ENCODE assay signal across 33 mouse cellular contexts in genomic region chr8:8416092-8416701, GRCm38 (mm10).
DNase-seq lines count a peak whose midpoint lies in the region; ATAC-seq and TF ChIP-seq lines count a peak whose summit lies in the region.
"Had no signal": no experiment of that assay in that cellular context is flagged by ENCODE, and none has a peak within 500 bp of the region (broad histone marks: within the 10 kb centered on the region; RNA-seq: fewer than 3 reads in every experiment).

No protein-coding gene starts in this region.

- no peak overlapping the region for H3K4me2 ChIP-seq in forebrain, embryonic 15.5 days (replicated peaks)
- H3K4me2 ChIP-seq in forebrain, embryonic 12.5 days, result no peak overlapping the region
- H3K4me2 ChIP-seq: heart, embryonic 13.5 days; limb, embryonic 15.5 days; lung, embryonic 14.5 days; neural tube, embryonic 13.5 days had no signal

- 0 out of 2 replicates have a peak overlapping the region, but pooled peaks have one; percentile 21 for H3K27ac ChIP-seq in forebrain, embryonic 15.5 days (replicated peaks)
- no peak overlapping the region for H3K27ac ChIP-seq in forebrain, embryonic 12.5 days
- H3K27ac ChIP-seq: embryonic facial prominence, embryonic 10.5 days; heart, embryonic 13.5 days; hindbrain, postnatal 0 days; left cerebral cortex, adult 2 months; limb, embryonic 15.5 days; liver, embryonic 14.5 days; neural tube, embryonic 13.5 days; stomach, postnatal 0 days had no signal

- no peaks in the 10 kb centered on the region for H3K36me3 ChIP-seq in forebrain, embryonic 15.5 days
- no peaks in the 10 kb centered on the region for H3K36me3 ChIP-seq in forebrain, embryonic 12.5 days (replicated peaks)
- H3K36me3 ChIP-seq: embryonic facial prominence, embryonic 10.5 days; G1E; heart, embryonic 13.5 days; limb, embryonic 15.5 days; neural tube, embryonic 13.5 days had no signal

- 38% methylated on average over 10 of the region's 10 CpGs for WGBS in forebrain, embryonic 15.5 days
- WGBS in forebrain, embryonic 12.5 days, result 72% methylated on average over 10 of the region's 10 CpGs

- DNase-seq in layer of hippocampus, postnatal 14 days (ENCODE audit: low spot score in 2 of 2), result peak; percentile 15 to 28
- DNase-seq in layer of hippocampus, adult 11-12 months (ENCODE audit: low spot score), result no peak
- peak; percentile 83 for DNase-seq in brain, embryonic 14.5 days (ENCODE audit: low read depth)
- peak; percentile 49 for DNase-seq in mesoderm, embryonic 11.5 days (ENCODE audit: low read depth, low spot score)
- DNase-seq in ovary, adult 18-20 months (ENCODE audit: low spot score), result no peak
- DNase-seq: adrenal gland, adult 8-10 months; B cell, adult 2 months; cerebellum, adult 2 months; cerebellum, postnatal 36 days; gastrocnemius, postnatal 14 days; heart, adult 18-20 months; heart, postnatal 14 days; kidney, adult 9 months; kidney, postnatal 25 days; lung, embryonic 14.5 days; thymus, adult 2 months; thymus, postnatal 4 days had no signal

- no peak for TF ChIP-seq POLR2A in brain, embryonic 14.5 days (IDR thresholded peaks at IDR 0.05; ENCODE audit: borderline replicate concordance, extremely low read depth, insufficient read depth, insufficient read length, poor library complexity, severe bottlenecking)

- H3K27me3 ChIP-seq in forebrain, embryonic 15.5 days, result no peaks in the 10 kb centered on the region
- H3K27me3 ChIP-seq in forebrain, embryonic 12.5 days, result no peaks in the 10 kb centered on the region
- H3K27me3 ChIP-seq: CH12.LX; heart, embryonic 13.5 days; limb, embryonic 15.5 days; neural tube, embryonic 13.5 days had no signal

- H3K9me3 ChIP-seq in forebrain, embryonic 15.5 days, result no peaks in the 10 kb centered on the region
- no peaks in the 10 kb centered on the region for H3K9me3 ChIP-seq in forebrain, embryonic 12.5 days
- H3K9me3 ChIP-seq: embryonic facial prominence, embryonic 10.5 days; G1E; heart, embryonic 13.5 days; limb, embryonic 15.5 days; neural tube, embryonic 13.5 days had no signal

- peak; percentile 67 for ATAC-seq in forebrain, embryonic 15.5 days (replicated peaks)
- ATAC-seq in forebrain, embryonic 12.5 days (ENCODE audit: low FRiP score), result no peak
- ATAC-seq: activated CD4-positive, CD25-positive, alpha-beta regulatory T cell, adult 4 months; hindbrain, postnatal 0 days; intestine, embryonic 16.5 days; midbrain, embryonic 16.5 days had no signal

- peaks cover 8% of the 10 kb centered on the region for H3K4me1 ChIP-seq in forebrain, embryonic 15.5 days
- no peaks in the 10 kb centered on the region for H3K4me1 ChIP-seq in forebrain, embryonic 12.5 days
- H3K4me1 ChIP-seq: embryonic facial prominence, embryonic 10.5 days; neural tube, embryonic 13.5 days had no signal

- no peak overlapping the region for H3K4me3 ChIP-seq in forebrain, embryonic 15.5 days
- no peak overlapping the region for H3K4me3 ChIP-seq in forebrain, embryonic 12.5 days (replicated peaks)
- H3K4me3 ChIP-seq: embryonic facial prominence, embryonic 10.5 days; heart, embryonic 13.5 days; left cerebral cortex, adult 2 months; limb, embryonic 15.5 days; myocyte; neural tube, embryonic 13.5 days had no signal

- no peak for TF ChIP-seq CTCF in brain, embryonic 14.5 days (IDR thresholded peaks at IDR 0.05; ENCODE audit: borderline replicate concordance, extremely low read depth, insufficient read depth, insufficient read length)

- H3K9ac ChIP-seq in forebrain, embryonic 15.5 days (replicated peaks), result no peak overlapping the region
- H3K9ac ChIP-seq in forebrain, embryonic 12.5 days, result no peak overlapping the region
- H3K9ac ChIP-seq: heart, embryonic 13.5 days; limb, embryonic 15.5 days; liver, embryonic 14.5 days; lung, embryonic 14.5 days; neural tube, embryonic 13.5 days had no signal

Comparison
In these comparisons a context has a peak if more than half of its experiments do, and no peak if none do; other contexts are left out.
1. DNase-seq: peak in layer of hippocampus, postnatal 14 days (2 of 2), brain, embryonic 14.5 days (single experiment) and mesoderm, embryonic 11.5 days (single experiment); none in layer of hippocampus, adult 11-12 months (single experiment) and ovary, adult 18-20 months (single experiment).